Mouse (Mus musculus): ENCODE measurements around the gene Mindy2.
"Not testable (repeated sequence)": the region's sequence is repeated elsewhere in the genome, so short reads cannot be mapped to it uniquely, and the experiment has no call there.

Mindy2 gene

DNA sequence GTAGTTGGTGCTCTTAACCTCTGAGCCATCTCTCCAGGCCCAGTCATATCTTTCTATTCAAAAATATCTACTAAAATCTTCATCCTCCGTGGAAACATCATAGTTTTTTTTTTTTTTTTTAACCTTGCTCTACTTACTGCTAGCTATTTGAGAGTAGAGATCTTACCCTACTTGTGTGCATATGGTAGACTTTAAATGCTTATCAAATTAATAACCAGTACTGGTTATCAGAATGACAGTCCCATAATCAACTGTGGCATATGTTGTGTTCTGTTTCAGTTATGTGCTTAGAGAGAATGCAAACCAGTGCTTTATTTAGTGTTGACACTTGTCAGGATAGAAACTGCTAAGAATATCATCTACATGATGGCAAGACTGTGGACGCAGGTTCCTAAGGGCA, 78.9 kb downstream of the Mindy2 start:
- DNase-seq: no peak

DNA sequence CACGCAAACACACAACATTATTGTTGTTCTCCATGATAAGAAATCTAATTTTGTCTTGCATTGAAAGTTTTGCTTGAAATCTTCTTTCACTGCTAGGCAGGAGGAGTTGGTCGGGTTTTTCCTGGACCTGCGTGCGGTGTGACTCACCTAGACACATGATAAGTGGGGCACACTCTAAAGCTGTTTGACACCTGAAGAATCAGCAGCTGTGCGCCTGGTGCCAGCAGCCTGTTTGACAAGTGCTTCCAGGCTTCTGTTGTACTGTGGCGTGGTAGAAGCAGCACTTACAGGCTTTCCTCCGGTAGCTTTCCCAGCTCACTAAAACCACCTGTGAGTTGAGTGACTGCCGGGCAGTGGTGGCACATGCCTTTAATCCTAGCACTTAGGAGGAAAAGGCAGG, 86.6 kb downstream of the Mindy2 start:
- no peak for DNase-seq

DNA sequence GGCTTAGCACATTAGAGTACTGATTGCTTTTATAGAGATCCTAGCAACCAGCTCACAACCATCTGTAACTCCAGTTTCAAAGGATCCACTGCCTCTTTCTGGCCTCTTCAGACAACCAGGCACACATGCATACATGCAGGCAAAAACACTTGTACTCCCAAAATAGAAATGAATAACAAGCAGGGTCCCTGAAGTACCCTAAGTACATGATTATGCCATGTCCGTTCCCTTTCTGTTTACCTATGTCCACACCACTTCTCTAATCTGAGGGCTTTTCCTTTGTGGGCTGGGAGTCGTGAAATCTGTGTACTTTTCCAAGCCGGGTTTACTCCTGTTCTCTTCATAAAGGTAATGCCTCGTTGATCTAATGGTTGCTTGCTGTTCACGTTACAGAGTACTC, 89.3 kb downstream of the Mindy2 start:
- no peak for DNase-seq

DNA sequence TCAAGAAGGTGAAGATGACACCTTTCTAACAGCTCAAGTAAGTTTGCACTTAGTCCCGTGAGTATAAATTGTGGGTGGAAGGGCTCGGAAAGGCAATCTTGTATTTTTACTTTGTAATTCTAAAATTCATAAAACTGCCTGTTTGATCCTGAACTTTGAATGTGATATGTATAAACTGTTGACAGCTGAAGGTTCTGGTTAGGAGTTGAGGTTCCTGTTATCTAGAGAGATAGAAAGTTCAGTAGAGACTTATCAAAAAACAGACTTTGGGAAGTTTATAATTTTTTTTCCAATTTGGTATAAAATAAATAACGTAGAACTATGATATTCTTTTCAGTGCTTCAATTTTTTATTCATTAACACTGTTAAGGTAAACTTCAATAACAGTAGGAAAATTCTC, 94.1 kb downstream of the Mindy2 start:
- no peak for DNase-seq

DNA sequence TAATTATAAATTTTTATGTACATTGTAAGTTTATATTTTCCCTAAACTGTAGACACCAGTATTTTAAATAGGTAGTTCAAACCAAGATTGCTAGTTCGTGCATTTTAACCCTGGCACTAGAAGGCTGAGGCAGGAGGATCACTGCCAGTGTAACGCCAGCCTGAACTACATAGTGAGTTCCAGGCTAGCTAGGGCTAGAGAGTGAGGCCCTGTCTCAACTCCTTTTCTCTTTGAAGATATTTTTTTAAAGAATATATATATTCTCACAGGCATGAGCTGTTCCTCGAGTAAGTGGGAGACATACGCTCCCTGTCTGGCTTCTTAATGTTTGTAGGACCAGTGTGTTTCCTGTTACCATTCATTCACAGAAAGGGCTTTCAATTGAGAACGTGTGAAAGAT, 100.2 kb downstream of the Mindy2 start:
- DNase-seq: no peak

DNA sequence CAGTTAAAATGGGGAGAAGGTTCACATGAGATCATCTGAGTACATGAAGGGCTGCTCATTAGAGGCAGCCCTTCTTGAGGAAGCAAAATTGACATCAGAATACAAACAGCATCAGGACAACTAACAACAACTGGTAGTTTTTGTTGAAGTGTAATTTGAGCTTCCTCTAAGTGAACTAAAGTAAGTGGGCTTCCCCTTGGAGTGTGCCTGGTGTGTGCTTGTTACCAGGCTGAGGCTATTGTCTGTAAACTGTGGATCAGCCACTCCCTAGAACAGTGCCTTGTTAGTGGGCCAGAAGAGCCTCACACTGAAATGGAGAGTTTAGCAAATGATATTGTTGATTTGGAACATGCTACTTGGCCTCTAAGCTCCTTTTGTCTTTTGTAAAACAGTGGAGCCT, 101.5 kb downstream of the Mindy2 start:
- DNase-seq: no peak

DNA sequence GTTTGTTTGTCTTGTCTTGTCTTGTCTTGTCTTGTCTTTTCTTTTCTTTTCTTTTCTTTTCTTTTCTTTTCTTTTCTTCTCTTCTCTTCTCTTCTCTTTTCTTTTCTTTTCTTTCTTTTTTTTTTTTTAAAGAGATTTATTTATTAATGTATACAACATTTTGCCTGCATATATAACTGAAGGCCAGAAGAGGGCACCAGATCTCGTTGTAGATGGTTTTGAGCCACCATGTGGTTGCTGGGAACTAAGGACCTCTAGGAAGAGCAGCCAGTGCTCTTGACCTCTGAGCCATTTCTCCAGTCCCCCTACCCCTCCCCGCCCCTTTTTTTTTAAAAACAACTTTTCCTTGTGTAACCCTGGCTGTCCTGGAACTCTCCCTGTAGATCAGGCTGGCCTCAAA, 104.7 kb downstream of the Mindy2 start:
- not testable (repeated sequence) for DNase-seq

DNA sequence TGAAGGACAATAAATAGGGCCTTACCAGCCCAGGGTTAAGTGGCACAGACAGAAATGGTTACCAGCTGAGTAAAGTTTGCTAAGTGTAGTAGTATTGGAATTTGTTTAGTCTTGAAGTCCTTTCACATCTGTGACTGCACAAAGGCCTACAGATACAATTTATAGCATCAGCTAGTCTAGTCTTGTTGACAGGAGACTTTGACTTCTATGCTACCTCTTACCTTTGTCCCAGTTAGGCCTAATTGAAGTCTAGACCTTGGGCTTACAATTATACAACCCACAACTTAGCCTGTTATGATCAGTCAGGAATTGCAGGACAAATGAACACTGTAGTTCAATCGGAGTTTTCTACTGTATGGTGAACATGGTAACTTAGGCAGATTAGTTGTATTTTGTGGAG, 105.5 kb downstream of the Mindy2 start:
- DNase-seq: no peak
